Mouse (Mus musculus) limb, embryonic 13.5 days (tissue): Measurements from ENCODE around the gene Tle6. TPM values are rescaled to one million over a fixed set of nuclear protein-coding genes. Genes with fewer than 3 reads are reported as not detected.

Experiments
- ATAC-seq: fragments of 200-750 bp; cut with Nextera tagmentation; 2 replicates; pipeline ENCODE4 v1.8.0; 2017; ENCODE audit warnings: low read depth, moderate number of reproducible peaks, moderate TSS enrichment; ENCODE audit not compliant: low FRiP score
- H3K27ac ChIP-seq: fragments of 300-500 bp; sonication (generic); 2 replicates; pipeline ENCODE4 v1.5.1; 2015; ENCODE audit warnings: inconsistent platforms, mild to moderate bottlenecking, moderate library complexity
- H3K27me3 ChIP-seq: fragments of 300-500 bp; sonication (generic); 2 replicates; pipeline ENCODE4 v1.6.1; 2015; ENCODE audit warnings: mild to moderate bottlenecking, inconsistent platforms
- H3K36me3 ChIP-seq: fragments of 300-500 bp; sonication (generic); 2 replicates; pipeline ENCODE4 v1.6.1; 2015; ENCODE audit warnings: inconsistent platforms, mild to moderate bottlenecking, moderate library complexity
- H3K4me1 ChIP-seq: fragments of 300-500 bp; sonication (generic); 2 replicates; pipeline ENCODE4 v1.6.1; 2015; ENCODE audit warnings: inconsistent platforms
- H3K4me2 ChIP-seq: fragments of 300-500 bp; sonication (generic); replicated peaks from 2 replicates; pipeline ENCODE4 v1.6.1; 2015; ENCODE audit warnings: inconsistent platforms, mild to moderate bottlenecking, moderate library complexity
- H3K4me3 ChIP-seq: fragments of 300-500 bp; sonication (generic); 2 replicates; pipeline ENCODE4 v1.5.1; 2015; ENCODE audit warnings: moderate library complexity, mild to moderate bottlenecking, inconsistent platforms
- H3K9ac ChIP-seq: fragments of 300-500 bp; sonication (generic); 2 replicates; pipeline ENCODE4 v1.6.1; 2015; ENCODE audit warnings: mild to moderate bottlenecking, inconsistent platforms
- H3K9me3 ChIP-seq: fragments of 300-500 bp; sonication (generic); 2 replicates; pipeline ENCODE4 v1.6.1; 2016; ENCODE audit warnings: inconsistent platforms
- WGBS: fragments of 180-500 bp; shearing (Covaris S2); methylation state at CpG from one replicate; pipeline ENCODE4 v1.1.7; 2015; 5-methylcytosine and 5-hydroxymethylcytosine counted together
- polyA plus RNA-seq: library from polyadenylated mRNA; unstranded; fragments of >200 nt; fragmentation: Nextera tagmentation; extraction: Ambion mirVana; gene quantifications from 2 replicates; pipeline ENCODE4 v1.2.1, GENCODE M21; 2015

Tle6 gene
- polyA plus RNA-seq, 1 experiment from 2014 or later: 13.8 TPM

DNA sequence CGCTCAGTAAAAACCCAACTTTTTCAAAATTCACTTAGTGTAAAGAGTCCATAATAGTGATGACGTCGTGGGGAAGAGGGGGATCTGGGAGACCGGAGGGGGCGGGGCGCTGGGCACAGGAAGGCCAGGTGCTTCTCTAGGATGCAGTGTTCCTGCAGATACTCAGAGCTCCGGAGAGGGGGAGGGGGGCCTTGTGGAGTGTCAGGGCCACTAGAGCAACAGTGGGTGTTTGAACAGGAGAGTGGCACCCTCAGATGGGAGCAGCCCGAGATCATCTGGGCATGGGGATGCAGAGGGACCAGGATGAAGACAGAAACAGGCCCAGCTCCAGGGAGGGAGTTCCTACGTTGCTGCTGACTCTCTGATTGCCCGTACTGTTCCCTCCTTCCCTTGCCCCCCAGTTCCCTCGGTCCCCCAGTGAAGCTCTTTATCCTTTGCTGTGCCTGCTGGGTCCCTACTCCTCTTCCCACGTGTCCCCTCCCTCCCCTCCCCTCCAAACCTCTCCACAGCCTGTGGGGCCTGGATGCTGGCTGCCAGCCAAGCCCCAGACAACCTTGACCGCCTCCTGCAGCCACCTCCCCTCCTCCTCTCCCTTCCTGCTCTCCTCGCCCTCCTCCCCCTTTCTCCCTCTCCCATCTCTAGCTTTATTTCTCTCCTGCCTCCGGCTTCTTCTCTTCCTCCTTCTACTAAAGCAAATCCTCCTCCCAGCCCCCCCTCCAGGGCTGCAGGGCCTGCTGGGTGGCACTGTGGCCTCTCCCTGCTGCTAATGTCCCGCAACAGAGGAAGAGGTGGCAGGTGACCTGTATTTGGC is 32.3 kb downstream of the Tle6 start:
- H3K4me2 ChIP-seq: peak overlapping the region; percentile 68
- ATAC-seq: no peak; the same call in 1 of the 2 replicates
- no peak overlapping the region; the same call in 1 of the 2 replicates for H3K9ac ChIP-seq
- H3K9me3 ChIP-seq: no peaks in the 10 kb centered on the region
- peak overlapping the region; percentile 92 for H3K27ac ChIP-seq
- peaks cover 40% of the 10 kb centered on the region for H3K36me3 ChIP-seq
- H3K27me3 ChIP-seq: peaks cover 25% of the 10 kb centered on the region
- WGBS: 6% methylated on average over 16 of the region's 16 CpGs
- H3K4me3 ChIP-seq: 0 out of 2 replicates have a peak overlapping the region, but pooled peaks have one; percentile 8
- peaks cover 80% of the 10 kb centered on the region for H3K4me1 ChIP-seq

DNA sequence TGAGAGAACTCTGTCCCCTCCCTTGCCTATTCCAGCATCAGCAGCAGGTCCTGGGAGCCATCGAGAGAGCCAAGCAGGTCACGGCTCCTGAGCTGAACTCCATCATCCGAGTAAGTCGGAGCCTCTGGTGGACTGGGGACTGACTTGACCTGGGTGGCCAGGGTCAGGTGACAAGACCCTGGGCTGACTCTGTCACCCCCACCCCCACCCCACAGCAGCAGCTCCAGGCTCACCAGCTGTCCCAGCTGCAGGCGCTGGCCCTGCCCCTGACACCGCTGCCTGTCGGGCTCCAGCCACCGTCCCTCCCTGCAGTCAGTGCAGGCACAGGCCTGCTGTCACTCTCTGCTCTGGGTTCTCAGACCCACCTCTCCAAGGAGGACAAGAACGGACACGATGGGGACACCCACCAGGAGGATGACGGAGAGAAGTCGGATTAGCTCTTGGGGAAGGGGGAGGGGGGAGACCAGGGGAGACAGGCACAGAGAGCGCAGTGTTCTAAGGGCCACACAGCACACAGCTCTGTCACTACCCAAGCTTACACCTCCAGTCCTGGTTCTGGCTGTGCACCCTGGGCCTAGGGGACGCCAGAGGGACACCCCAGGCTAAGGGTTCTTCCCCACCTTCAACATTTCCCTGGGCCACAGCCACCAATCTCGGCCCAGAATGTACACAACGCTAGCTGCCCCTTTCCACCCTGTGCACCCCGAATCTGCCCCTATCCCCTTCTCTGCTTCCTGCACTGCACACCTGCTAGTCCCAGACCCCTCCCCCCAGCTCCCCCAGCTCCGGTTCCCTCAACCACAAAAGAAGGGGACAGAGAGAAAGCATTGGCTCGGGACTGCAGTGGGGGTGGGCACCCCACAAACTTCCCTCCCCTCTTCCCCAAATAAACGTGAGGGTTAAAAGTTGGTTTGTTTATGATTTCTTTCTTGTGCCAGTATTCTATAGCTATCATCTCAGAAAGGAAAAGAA is 35.3 kb downstream of the Tle6 start:
- H3K27me3 ChIP-seq: peaks cover 12% of the 10 kb centered on the region; the same call in 1 of the 2 replicates
- 37% methylated on average over 20 of the region's 20 CpGs for WGBS
- H3K4me2 ChIP-seq: no peak overlapping the region; the same call in 1 of the 2 replicates
- H3K27ac ChIP-seq: no peak overlapping the region
- peaks cover 56% of the 10 kb centered on the region for H3K36me3 ChIP-seq
- no peaks in the 10 kb centered on the region for H3K9me3 ChIP-seq
- no peak for ATAC-seq
- H3K4me1 ChIP-seq: peaks cover 85% of the 10 kb centered on the region
- H3K9ac ChIP-seq: no peak overlapping the region
- no peak overlapping the region for H3K4me3 ChIP-seq

DNA sequence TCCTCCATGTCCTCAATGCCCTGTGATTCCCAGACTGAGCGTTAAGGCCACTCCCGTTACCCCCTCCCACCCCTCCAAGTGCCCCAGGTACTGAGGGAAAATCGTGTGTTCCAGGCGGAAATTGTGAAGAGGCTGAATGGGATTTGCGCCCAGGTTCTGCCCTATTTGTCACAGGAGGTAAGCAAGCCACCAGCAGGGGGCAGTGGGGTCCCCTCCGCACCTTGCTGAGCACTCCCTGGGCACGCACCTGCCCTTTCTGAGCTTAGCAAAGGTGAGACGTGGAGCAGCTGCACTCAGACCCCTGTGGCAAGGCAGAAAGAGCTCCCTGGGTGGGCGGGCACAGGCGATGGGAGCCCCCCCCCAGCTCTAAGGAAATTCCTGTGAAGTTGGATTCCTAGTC is 36.1 kb downstream of the Tle6 start:
- Histone ChIP-seq H3K9me3 (no peaks in the 10 kb centered on the region), H3K27me3 (peaks cover 12% of the 10 kb centered on the region; the same call in 1 of the 2 replicates), H3K36me3 (peaks cover 56% of the 10 kb centered on the region), H3K27ac (peak overlapping the region; percentile 52; the same call in 1 of the 2 replicates), H3K4me2 (peak overlapping the region; percentile 61), H3K4me3 (peak overlapping the region; percentile 32), H3K9ac (peak overlapping the region; percentile 62; the same call in 1 of the 2 replicates), H3K4me1 (peaks cover 79% of the 10 kb centered on the region)
- WGBS: 16% methylated on average over 10 of the region's 10 CpGs
- no peak for ATAC-seq

DNA sequence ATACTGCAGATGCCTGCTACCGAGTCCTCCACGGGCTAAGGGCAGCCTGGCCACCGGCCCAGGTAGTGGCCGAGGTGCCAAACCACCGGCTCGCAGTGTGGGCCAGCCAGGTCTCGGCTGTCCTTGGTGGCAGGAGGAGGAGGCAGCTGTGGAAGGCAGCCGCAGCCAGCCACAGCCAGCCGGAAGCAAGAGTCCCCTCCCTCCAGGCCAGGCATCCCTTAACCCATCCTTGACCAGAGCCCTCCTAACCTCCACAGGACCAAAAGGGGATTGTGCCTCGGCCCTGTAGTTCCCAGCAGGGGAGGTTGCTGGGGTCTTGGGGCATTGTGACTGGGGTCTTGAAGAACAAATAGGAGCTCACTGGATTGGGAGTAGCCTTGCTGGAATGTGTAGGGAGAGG is 36.7 kb downstream of the Tle6 start:
- Histone ChIP-seq H3K4me1 (peaks cover 74% of the 10 kb centered on the region), H3K4me3 (peak overlapping the region; percentile 32), H3K27ac (peak overlapping the region; percentile 52; the same call in 1 of the 2 replicates), H3K9me3 (no peaks in the 10 kb centered on the region), H3K4me2 (peak overlapping the region; percentile 61), H3K36me3 (peaks cover 56% of the 10 kb centered on the region), H3K9ac (peak overlapping the region; percentile 62), H3K27me3 (peaks cover 12% of the 10 kb centered on the region; the same call in 1 of the 2 replicates)
- 3% methylated on average over 9 of the region's 10 CpGs for WGBS
- ATAC-seq: no peak

DNA sequence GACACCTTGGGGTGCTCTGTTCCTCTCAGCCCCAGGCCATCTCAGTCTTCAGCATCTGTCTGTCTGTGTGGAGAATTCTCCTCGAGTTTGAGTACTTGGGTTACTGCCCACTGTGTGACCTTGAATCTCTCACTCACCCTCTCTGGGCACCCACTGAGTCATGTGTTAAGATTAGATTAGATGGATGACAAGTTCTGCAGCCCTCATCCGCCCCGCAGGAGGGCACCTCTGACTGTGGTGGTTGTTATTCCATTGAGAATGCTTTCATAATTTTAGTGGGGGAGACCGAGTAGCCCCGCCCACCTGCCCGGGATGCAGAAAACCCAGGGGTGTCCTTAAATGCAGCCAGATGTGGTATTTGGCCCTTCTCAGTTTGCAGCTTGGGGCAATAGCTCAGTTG is 37.4 kb downstream of the Tle6 start:
- Histone ChIP-seq H3K36me3 (peaks cover 56% of the 10 kb centered on the region), H3K4me1 (peaks cover 72% of the 10 kb centered on the region)
- 21% methylated on average over 6 of the region's 6 CpGs for WGBS

DNA sequence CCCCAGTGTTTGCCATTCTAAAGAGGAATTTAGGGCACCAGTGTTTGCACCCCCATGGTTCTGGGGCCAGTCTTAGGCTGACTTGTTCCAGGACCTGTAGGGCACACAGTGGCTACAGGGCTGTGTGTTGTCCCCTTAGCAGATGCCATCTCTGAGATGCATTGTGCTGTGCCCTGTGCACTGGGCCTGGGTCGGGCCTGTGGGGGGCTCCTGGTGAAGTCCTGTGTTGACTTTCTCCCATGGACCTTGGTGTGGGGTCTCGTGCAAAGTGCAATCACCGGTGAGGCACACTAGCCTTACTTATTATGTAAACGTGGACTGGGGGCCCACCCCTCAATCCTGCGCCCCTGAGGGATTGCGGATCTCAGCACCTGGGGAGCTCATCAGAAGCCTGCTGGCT is 38.5 kb downstream of the Tle6 start:
- Histone ChIP-seq H3K9ac (peak overlapping the region; percentile 32; the same call in 1 of the 2 replicates), H3K4me3 (peak overlapping the region; percentile 1; the same call in 1 of the 2 replicates), H3K9me3 (no peaks in the 10 kb centered on the region), H3K27me3 (peaks cover 12% of the 10 kb centered on the region; the same call in 1 of the 2 replicates), H3K27ac (peak overlapping the region; percentile 1; the same call in 1 of the 2 replicates), H3K36me3 (peaks cover 53% of the 10 kb centered on the region), H3K4me1 (peaks cover 61% of the 10 kb centered on the region), H3K4me2 (peak overlapping the region; percentile 31)
- 76% methylated on average over 6 of the region's 6 CpGs for WGBS
- no peak for ATAC-seq

More for the DNA sequence above, 37.4 kb downstream of the Tle6 start:
- peak overlapping the region; percentile 61 for H3K4me2 ChIP-seq
- peak overlapping the region; percentile 52; the same call in 1 of the 2 replicates for H3K27ac ChIP-seq
- no peaks in the 10 kb centered on the region for H3K9me3 ChIP-seq
- peaks cover 12% of the 10 kb centered on the region; the same call in 1 of the 2 replicates for H3K27me3 ChIP-seq
- peak overlapping the region; percentile 62 for H3K9ac ChIP-seq
- 0 out of 2 replicates have a peak overlapping the region, but pooled peaks have one; percentile 11 for H3K4me3 ChIP-seq
- no peak for ATAC-seq

DNA sequence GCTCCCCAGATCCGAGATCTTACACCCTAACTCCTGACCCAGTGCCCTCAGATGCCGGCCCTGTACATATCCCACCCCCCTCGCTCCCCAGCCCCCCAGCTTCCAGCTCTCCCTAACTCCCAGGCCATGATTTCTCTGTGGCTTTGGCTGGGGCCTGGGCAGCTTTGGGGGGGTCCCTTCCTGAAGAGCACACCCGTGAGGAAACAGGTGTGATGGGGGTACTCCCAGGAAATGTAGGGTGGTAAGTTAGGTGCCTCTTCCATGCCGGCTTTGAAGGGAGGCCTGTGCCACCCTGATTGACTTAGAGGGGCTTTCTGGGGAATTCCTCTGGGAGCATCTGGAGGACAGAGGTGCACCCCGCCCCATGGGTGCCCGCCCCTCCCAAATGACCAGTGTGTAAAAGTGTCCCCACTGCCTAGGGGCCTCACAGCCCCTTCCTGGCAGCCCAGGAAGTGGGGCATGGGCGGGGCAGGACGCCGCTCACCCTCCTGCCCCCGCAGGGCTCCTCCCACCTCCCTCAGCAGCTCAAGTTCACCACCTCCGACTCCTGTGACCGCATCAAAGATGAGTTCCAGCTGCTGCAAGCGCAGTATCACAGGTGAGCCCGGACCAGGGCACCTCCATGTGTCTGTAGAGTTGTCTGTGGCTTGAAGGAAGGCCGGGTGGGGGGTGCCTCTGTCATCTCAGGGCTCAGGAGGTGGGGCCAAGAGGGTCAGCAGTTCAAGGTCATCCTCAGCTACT is 40.0 kb downstream of the Tle6 start:
- H3K27ac ChIP-seq: peak overlapping the region; percentile 93; the same call in 1 of the 2 replicates
- peak overlapping the region; percentile 98 for H3K9ac ChIP-seq
- H3K4me2 ChIP-seq: peak overlapping the region; percentile 95
- no peaks in the 10 kb centered on the region for H3K9me3 ChIP-seq
- WGBS: 11% methylated on average over 16 of the region's 16 CpGs
- peaks cover 38% of the 10 kb centered on the region for H3K36me3 ChIP-seq
- peak overlapping the region; percentile 91 for H3K4me3 ChIP-seq
- H3K4me1 ChIP-seq: peaks cover 56% of the 10 kb centered on the region
- ATAC-seq: no peak
- peaks cover 8% of the 10 kb centered on the region; the same call in 1 of the 2 replicates for H3K27me3 ChIP-seq

DNA sequence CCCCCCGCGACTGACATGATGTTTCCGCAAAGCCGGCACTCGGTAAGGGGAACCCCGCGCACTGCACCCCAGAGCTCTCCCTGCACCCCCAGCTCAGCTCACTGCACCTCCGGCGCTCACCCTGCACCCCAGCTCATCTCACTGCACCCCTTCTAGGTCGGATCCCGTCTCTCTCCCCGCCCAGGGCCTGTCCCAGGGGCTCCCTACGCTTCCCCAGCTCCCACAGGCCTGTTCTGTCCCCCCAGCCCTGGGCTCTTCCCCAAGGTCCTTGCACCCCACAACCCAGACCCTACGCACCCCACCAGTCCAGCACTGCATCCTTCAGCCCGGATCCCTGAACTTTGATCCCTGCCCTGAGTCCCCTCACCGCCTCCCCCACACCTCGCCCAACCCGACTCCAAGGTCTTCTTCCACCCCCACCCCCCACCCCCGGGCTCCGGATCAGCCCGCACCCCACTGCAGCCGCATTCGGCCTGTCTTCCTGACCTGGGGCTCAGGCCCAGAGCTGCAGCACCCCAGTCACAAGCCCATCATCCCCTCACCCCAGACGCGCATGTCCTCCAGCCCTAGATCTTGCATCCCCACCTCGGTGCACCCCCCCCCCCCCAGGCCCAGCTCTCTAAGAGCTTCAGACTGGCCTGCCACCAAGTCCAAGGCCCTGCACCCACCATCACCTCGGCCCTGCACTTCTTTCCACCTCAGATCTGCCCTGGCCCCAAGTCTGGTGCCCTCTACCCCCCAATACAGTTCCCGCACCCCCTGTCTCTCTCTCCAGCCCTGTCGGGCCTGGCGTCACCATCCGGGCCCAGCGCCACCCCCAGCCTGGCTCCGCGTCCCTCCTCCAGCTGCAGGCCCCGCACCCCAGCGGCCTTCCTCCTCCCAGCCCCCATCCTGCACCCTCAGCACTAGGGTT is 41.0 kb downstream of the Tle6 start:
- peaks cover 46% of the 10 kb centered on the region for H3K4me1 ChIP-seq
- peak; percentile 16; the same call in 1 of the 2 replicates for ATAC-seq

DNA sequence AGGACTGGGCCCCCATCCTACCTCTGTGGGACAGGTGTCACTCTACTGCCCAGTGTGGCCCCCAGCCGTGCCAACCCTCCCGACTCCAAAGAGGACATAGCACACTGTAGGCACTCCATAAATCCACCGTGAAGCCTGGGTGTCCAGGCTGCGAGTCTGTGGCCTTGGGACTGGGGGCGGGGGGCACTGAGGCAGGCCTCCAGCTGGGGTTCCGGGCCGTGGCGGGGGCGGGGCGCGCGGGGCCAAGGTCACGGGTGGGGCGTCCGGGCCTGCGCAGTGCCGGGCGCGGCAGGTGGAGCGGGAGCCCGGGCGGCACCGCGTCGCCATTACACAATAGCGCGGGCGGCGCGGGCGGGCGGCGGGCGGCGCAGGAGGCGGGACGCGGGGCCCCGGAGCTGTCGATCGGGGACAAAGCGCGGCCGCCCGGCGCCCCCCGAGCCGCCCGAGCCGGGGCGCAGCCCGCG is 41.7 kb downstream of the Tle6 start, which contains the start of gene Aes:
Aes (plus strand) TSS at position 326 of the 464 bp plus-strand sequence.
- under 1% methylated on average over 42 of the region's 53 CpGs for WGBS
- peak within 1 kb of the TSS; percentile 98 for H3K9ac ChIP-seq
- peak within 1 kb of the TSS; percentile 93 for H3K27ac ChIP-seq
- H3K4me1 ChIP-seq: peaks cover 39% of the 10 kb centered on the region
- H3K4me3 ChIP-seq: peak within 1 kb of the TSS; percentile 91
- H3K36me3 ChIP-seq: peaks cover 21% of the 10 kb centered on the region
- H3K27me3 ChIP-seq: no peaks in the 10 kb centered on the region
- no peaks in the 10 kb centered on the region for H3K9me3 ChIP-seq
- peak; percentile 52; the same call in 1 of the 2 replicates for ATAC-seq
- H3K4me2 ChIP-seq: peak within 1 kb of the TSS; percentile 95

More for the DNA sequence above, 41.0 kb downstream of the Tle6 start:
- peaks cover 28% of the 10 kb centered on the region for H3K36me3 ChIP-seq
- H3K4me2 ChIP-seq: peak overlapping the region; percentile 95
- H3K27me3 ChIP-seq: no peaks in the 10 kb centered on the region; the same call in 1 of the 2 replicates
- H3K27ac ChIP-seq: peak overlapping the region; percentile 93
- H3K9me3 ChIP-seq: no peaks in the 10 kb centered on the region
- peak overlapping the region; percentile 91 for H3K4me3 ChIP-seq
- peak overlapping the region; percentile 98 for H3K9ac ChIP-seq
- WGBS: 0% methylated on average over 34 of the region's 36 CpGs

DNA sequence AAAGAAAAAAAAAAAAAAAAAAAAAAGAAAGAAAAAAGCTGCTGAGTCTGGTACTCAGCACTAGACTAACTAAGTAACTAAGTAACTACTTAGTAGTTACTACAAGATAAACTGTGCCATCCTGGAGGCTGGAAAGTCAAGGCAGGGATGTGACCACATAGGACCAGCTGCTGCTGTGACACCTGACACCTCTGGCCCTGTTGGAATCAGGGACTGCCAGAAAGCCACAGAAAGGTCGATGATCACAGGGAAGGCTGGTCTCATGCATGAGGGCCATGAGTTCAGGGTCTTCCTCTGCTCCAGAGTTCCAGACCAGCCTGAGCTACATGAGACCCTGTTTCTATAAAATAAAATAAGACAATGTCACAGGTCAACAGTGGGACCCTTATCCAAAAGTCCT is 43.4 kb downstream of the Tle6 start:
- WGBS: 8% methylated on average over 1 of the region's 1 CpGs
- H3K4me1 ChIP-seq: peaks cover 23% of the 10 kb centered on the region

More for the DNA sequence above, 43.4 kb downstream of the Tle6 start:
- Histone ChIP-seq H3K27me3 (no peaks in the 10 kb centered on the region), H3K9ac (no peak overlapping the region), H3K4me3 (no peak overlapping the region), H3K27ac (no peak overlapping the region), H3K36me3 (peaks cover 14% of the 10 kb centered on the region), H3K9me3 (no peaks in the 10 kb centered on the region), H3K4me2 (no peak overlapping the region)
- ATAC-seq: no peak
